Mouse (Mus musculus) liver, embryonic 11.5 days (tissue): ENCODE measurements at regions not wholly inside any gene's neighbourhood (a gene's known extent, or its start where the extent isn't known, plus 50 kb on each side); places are given as distances from the start of the nearest gene placed in this dataset.
A peak's percentile ranks its signal among the peaks of the same experiment; 100 is the strongest.

Experiments used
- ATAC-seq: fragments of 200-750 bp; cut with Nextera tagmentation; replicated peaks from 2 replicates; pipeline ENCODE4 v1.8.0; 2017; ENCODE audit warnings: moderate number of reproducible peaks, mild to moderate bottlenecking, moderate TSS enrichment, moderate library complexity; ENCODE audit not compliant: low FRiP score
- DNase-seq: peaks from one replicate; pipeline ENCODE4 v3.0.0-alpha.2; 2017; ENCODE audit warnings: low spot score
- H3K27ac ChIP-seq: fragments of 300-500 bp; sonication (generic); 2 replicates; pipeline ENCODE4 v1.5.1; 2014; ENCODE audit warnings: mild to moderate bottlenecking, low read depth, low read length, control low read depth
- H3K27me3 ChIP-seq: fragments of 300-500 bp; sonication (generic); replicated peaks from 2 replicates; pipeline ENCODE4 v1.6.1; 2014; ENCODE audit warnings: low read length, mixed read lengths; ENCODE audit not compliant: control insufficient read depth, insufficient read depth
- H3K36me3 ChIP-seq: fragments of 300-500 bp; sonication (generic); 2 replicates; pipeline ENCODE4 v1.6.1; 2014; ENCODE audit warnings: mild to moderate bottlenecking, low read length, moderate library complexity, mixed read lengths; ENCODE audit not compliant: control insufficient read depth, insufficient read depth
- H3K4me1 ChIP-seq: fragments of 300-500 bp; sonication (generic); replicated peaks from 2 replicates; pipeline ENCODE4 v1.6.1; 2014; ENCODE audit warnings: low read length, mixed read lengths; ENCODE audit not compliant: control insufficient read depth, insufficient read depth
- H3K4me2 ChIP-seq: fragments of 300-500 bp; sonication (generic); 2 replicates; pipeline ENCODE4 v1.6.1; 2014; ENCODE audit warnings: mild to moderate bottlenecking, control low read depth, moderate library complexity
- H3K4me3 ChIP-seq: fragments of 300-500 bp; sonication (generic); 2 replicates; pipeline ENCODE4 v1.5.1; 2014; ENCODE audit warnings: low read depth, low read length, control low read depth
- H3K9ac ChIP-seq: fragments of 300-500 bp; sonication (generic); 2 replicates; pipeline ENCODE4 v1.6.1; 2014; ENCODE audit warnings: low read depth, low read length, control low read depth
- H3K9me3 ChIP-seq: fragments of 300-500 bp; sonication (generic); 2 replicates; pipeline ENCODE4 v1.6.1; 2016; ENCODE audit warnings: low read length, inconsistent platforms, mixed read lengths; ENCODE audit not compliant: control insufficient read depth
- WGBS: fragments of 180-500 bp; shearing (Covaris S2); extraction: QIAGEN DNeasy Blood & Tissue Kit; methylation state at CpG from one replicate; pipeline ENCODE4 v1.1.7; 2014; 5-methylcytosine and 5-hydroxymethylcytosine counted together

DNA sequence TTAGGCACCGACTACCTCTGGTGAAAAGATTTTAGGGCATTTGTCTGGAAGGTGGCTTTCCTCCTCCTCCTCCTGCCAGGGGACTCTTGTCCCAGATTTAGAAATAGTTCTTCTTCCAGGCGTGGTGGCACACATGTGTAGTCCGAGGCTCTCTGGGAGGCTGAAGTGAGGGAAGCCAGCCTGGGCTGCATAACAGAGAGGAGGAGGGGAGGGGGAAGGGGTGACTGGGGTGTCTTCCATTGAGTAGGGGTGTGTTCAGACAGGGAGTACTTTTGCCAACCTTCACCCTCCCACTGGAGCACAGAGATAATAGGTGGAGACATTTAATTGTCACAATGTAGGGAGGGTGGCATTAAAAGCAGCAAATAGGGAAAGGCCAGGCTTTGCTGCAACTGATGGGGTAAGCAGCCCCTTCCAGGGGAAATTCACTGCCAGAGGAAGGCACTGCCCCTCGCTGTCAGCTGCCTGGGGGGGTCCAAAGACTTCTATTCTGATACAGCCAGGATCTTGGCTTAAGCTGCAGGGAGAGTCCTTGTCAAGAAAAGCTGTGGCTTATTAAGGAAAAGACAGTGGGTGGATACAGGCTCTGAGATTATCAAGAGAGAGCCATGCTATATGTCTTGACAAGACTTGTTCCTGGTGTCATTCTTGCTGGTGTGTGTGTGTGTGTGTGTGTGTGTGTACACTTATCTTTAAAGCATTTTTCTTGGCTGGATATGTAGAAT is 83.9 kb downstream of the Bbs10 start:
- Histone ChIP-seq H3K27ac (no peak overlapping the region), H3K4me2 (no peak overlapping the region), H3K36me3 (no peaks in the 10 kb centered on the region), H3K27me3 (no peaks in the 10 kb centered on the region), H3K4me1 (peaks cover 7% of the 10 kb centered on the region; the same call in 1 of the 2 replicates), H3K9ac (no peak overlapping the region), H3K4me3 (no peak overlapping the region), H3K9me3 (no peaks in the 10 kb centered on the region)
- no peak for DNase-seq
- no peak for ATAC-seq
- WGBS, result 49% methylated on average over 4 of the region's 4 CpGs

DNA sequence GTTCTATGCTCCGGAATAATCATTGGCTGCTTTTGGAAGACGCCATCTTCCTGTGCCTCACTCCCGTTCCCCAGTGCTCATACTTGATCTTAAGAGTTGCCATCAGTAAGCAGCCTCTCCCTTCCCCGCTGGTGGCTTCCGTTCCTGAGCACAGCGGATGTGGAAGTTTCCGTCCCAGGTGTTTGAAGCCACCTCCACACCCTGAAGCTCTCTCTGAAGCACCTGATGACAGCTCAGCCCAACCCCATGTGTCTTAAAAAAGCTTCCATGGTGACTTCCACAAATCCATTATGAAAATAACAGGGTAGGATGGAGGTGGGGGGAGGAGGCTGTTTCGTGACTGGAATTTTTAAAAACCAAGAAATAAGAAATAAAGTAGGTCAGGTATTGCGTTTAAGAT is 87.1 kb downstream of the Bbs10 start:
- no peaks in the 10 kb centered on the region for H3K9me3 ChIP-seq
- no peak overlapping the region for H3K27ac ChIP-seq
- no peaks in the 10 kb centered on the region for H3K36me3 ChIP-seq
- H3K9ac ChIP-seq, result no peak overlapping the region
- no peak for DNase-seq
- no peak overlapping the region for H3K4me3 ChIP-seq
- ATAC-seq, result no peak
- no peaks in the 10 kb centered on the region for H3K27me3 ChIP-seq
- WGBS, result 83% methylated on average over 9 of the region's 9 CpGs
- H3K4me1 ChIP-seq, result no peaks in the 10 kb centered on the region
- H3K4me2 ChIP-seq, result no peak overlapping the region

DNA sequence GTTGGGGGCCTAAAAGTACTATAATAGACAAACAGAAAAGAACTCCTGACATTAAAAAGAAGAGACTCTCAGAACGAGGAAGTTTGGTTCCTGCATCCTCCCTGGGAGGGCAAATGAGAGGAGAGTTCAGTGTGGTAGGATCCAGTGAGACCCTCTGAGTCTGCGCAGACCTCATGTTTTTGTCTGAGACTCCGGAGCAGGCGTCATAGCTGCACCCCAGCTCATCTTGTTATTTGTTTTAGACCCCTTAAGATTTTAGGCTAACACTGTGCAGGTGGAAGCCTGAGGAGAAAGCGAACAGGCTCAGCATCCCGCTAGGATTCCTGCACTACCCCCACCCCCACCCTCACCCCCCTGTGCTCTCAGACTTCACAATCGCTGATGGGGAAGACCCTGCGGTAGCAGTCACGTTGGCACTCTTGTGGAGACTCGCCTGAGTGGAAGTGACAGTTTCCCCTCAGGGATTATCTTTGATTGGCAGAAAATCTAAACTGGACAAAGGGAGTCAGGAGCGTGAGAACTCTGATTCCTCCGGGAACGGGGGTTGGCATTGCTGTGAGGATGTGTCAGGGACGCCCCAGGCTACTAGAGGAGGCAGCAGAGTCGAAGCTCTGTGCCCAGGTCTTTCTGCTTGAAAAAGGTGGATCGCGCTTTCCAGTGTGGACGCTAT is 85.0 kb upstream of the Nap1l1 start:
- WGBS, result 58% methylated on average over 18 of the region's 18 CpGs
- Histone ChIP-seq H3K9me3 (no peaks in the 10 kb centered on the region), H3K4me2 (no peak overlapping the region), H3K27ac (no peak overlapping the region), H3K9ac (no peak overlapping the region), H3K4me1 (no peaks in the 10 kb centered on the region), H3K27me3 (no peaks in the 10 kb centered on the region), H3K36me3 (no peaks in the 10 kb centered on the region), H3K4me3 (no peak overlapping the region)
- DNase-seq, result no peak
- no peak for ATAC-seq

DNA sequence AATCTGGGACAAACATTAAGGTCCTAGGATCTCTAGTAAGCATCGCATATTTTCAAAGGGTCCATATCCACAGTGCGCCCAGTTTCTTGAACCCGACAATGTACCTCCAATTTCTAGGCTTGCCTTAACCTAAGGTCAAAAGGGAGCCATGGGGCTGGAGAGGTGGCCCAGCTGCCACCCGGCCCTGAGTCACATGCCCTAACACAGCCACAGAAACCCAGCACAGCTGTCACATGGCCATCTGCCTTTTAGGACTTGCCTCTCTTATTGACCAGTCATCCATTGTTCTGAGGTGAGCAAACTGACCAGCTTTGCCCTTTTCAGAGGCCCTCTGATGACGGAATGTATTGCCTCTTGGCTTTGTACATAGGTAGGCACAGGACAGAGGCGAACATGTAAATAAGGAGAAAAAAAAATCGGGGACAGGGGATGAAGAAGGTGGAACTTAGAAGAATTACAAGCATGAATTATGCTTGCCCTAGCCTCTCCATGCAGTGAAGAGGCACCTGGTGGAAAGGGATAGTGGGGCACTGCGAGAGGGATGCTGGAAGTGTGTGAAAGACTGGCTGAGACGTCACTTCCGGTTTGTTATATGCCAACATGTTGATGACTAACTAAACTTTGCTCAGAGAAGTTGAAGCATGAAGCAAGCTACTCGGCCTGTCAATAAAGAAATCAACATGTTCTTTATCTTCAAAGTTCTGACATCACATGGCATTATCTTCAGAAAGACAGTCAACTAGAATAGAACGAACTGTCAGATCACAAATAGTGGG is 84.3 kb upstream of the Nap1l1 start:
- H3K36me3 ChIP-seq, result no peaks in the 10 kb centered on the region
- H3K4me1 ChIP-seq, result no peaks in the 10 kb centered on the region
- ATAC-seq, result no peak
- H3K9ac ChIP-seq, result no peak overlapping the region
- no peaks in the 10 kb centered on the region for H3K27me3 ChIP-seq
- no peak for DNase-seq
- no peak overlapping the region for H3K27ac ChIP-seq
- no peak overlapping the region for H3K4me2 ChIP-seq
- H3K4me3 ChIP-seq, result no peak overlapping the region
- WGBS, result 75% methylated on average over 12 of the region's 12 CpGs
- H3K9me3 ChIP-seq, result no peaks in the 10 kb centered on the region

DNA sequence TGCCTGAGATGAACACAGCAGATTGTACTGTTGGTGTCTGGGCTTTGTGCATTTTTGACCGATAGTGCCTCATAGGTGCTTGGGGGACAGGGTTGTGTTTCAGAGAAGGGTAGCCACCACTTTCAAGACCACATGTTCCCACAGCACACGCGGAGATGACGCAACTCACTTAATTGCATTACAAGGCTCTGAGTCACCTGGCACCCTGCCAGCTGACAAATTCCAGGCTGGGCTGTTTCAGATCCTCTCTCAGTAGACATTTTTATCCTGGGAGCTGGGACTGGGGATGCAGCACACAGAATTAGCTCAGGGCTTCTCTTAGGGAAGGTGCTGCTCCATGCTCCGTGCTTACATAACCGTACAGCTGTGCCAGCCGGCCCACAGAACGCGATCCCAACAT is 83.1 kb upstream of the Nap1l1 start:
- no peak overlapping the region for H3K27ac ChIP-seq
- WGBS, result 73% methylated on average over 9 of the region's 9 CpGs
- ATAC-seq, result peak; percentile 40; the same call in 1 of the 2 replicates

DNA sequence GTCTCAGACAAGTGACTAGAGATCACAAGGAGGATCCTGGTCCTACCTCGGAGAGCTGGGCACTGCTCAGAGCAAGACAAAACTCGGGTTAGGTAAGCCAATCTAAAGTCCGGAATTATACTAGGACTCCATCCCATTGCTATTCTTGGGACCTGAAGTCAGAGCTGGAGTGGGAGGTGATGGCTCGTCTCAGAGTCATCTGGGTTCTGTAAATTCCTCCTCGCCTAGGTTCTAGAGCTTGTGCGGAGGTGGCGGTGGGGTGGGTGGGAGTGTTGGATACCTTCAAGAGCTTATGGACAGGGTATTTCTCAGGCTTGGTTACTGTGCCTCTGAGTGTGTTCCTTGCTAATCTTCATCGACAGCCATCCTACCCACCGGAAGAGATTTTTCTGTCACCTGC is 78.6 kb upstream of the Nap1l1 start:
- Histone ChIP-seq H3K9me3 (no peaks in the 10 kb centered on the region), H3K4me2 (no peak overlapping the region), H3K36me3 (no peaks in the 10 kb centered on the region), H3K9ac (no peak overlapping the region), H3K4me1 (no peaks in the 10 kb centered on the region), H3K27ac (no peak overlapping the region), H3K4me3 (no peak overlapping the region), H3K27me3 (no peaks in the 10 kb centered on the region)
- ATAC-seq, result no peak
- 89% methylated on average over 9 of the region's 9 CpGs for WGBS
- no peak for DNase-seq

More for the DNA sequence above, 83.1 kb upstream of the Nap1l1 start:
- Histone ChIP-seq H3K27me3 (no peaks in the 10 kb centered on the region), H3K9ac (no peak overlapping the region), H3K4me1 (no peaks in the 10 kb centered on the region), H3K4me3 (no peak overlapping the region), H3K36me3 (no peaks in the 10 kb centered on the region), H3K4me2 (no peak overlapping the region), H3K9me3 (no peaks in the 10 kb centered on the region)
- DNase-seq, result peak; percentile 56

DNA sequence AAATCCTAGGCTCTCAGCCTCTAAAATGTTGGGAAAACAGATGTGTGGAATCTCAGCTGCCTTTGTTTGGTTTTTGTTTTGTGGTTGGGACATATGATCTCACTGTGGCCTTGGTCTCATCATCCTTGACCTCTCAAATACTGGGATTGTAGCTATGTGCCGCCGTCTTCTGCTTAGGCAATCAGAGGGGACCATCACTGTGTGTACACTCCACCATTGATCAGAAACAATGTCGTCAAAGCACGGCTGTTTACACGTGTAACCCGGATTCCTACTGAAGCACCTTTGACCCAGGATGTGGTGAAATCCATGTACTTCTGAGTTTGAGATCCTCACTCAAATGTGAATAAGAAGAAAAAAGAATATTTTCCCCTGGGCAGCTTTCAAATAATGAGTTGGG is 68.0 kb upstream of the Nap1l1 start:
- H3K27ac ChIP-seq, result no peak overlapping the region
- ATAC-seq (no peak), DNase-seq (no peak)
- H3K4me3 ChIP-seq, result no peak overlapping the region
- H3K9ac ChIP-seq, result no peak overlapping the region
- H3K36me3 ChIP-seq, result no peaks in the 10 kb centered on the region
- no peak overlapping the region for H3K4me2 ChIP-seq
- peaks cover 6% of the 10 kb centered on the region for H3K4me1 ChIP-seq
- no peaks in the 10 kb centered on the region for H3K27me3 ChIP-seq
- H3K9me3 ChIP-seq, result no peaks in the 10 kb centered on the region
- WGBS, result 83% methylated on average over 6 of the region's 6 CpGs

DNA sequence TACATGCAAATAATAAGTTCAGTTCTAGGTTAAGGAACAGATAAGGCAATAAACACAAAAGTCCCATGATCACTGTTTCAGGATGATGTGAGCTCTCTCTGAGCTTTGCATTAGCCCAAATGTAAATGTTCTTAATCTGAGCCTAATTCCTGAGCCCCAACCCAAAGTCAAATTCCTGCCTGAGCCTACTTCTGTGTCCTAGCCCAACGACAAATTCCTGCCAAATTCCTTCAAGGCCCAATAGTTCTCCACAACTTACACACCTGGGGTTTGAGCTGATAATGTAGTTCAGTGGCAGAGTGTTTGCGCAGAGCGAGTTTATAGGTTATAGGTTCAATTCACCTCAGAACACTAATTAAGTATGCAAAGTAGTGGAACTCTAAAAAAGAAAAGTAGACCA is 64.1 kb upstream of the Nap1l1 start:
- H3K4me3 ChIP-seq, result no peak overlapping the region
- no peak overlapping the region for H3K27ac ChIP-seq
- H3K9me3 ChIP-seq, result no peaks in the 10 kb centered on the region
- no peak overlapping the region for H3K9ac ChIP-seq
- no peak overlapping the region for H3K4me2 ChIP-seq
- ATAC-seq, result no peak
- WGBS, result 76% methylated on average over 3 of the region's 3 CpGs
- peaks cover 6% of the 10 kb centered on the region for H3K4me1 ChIP-seq
- no peak for DNase-seq
- H3K36me3 ChIP-seq, result no peaks in the 10 kb centered on the region
- no peaks in the 10 kb centered on the region for H3K27me3 ChIP-seq
